Mouse (Mus musculus) Muller cell, postnatal 12 days (primary cell): ENCODE results near the gene Ankrd13b.

ENCODE experiments used
- DNase-seq: peaks from one replicate; pipeline ENCODE4 v3.0.0-alpha.2; 2015; ENCODE audit errors: inconsistent ontology term

Gene Ankrd13b

GRCm38 (mm10) chr11:77508068-77509021, 18.9 kb upstream of the Ankrd13b start:
- DNase-seq = peak; percentile 82

GRCm38 (mm10) chr11:77507426-77507825, 17.9 kb upstream of the Ankrd13b start:
- no peak for DNase-seq

DNA sequence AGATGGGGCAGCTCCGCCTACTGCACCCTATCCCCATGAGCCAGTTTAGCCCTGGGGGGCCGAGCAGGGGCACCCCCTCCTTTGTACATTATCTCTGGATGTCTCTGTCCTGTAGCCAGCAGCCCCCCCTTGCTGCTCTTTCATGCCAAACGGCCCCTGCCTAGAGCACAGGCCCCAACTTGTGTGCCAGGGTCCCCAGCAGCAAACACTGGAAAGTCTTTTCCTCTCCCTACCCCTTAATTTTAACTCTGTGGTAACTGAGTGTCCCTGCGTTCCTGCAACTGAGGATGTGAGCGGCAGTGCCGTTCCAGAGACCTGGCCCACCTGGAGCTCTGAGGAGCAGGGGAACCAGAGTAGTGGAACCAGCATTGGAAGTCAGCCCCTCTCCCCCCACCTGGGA, 17.5 kb upstream of the Ankrd13b start:
- no peak for DNase-seq

- DNase-seq = no peak
Observed at GRCm38 (mm10) chr11:77506273-77506672, 16.8 kb upstream of the Ankrd13b start.

GRCm38 (mm10) chr11:77505291-77505980, 16.0 kb upstream of the Ankrd13b start:
- DNase-seq = no peak

GRCm38 (mm10) chr11:77504377-77504776, 14.9 kb upstream of the Ankrd13b start:
- no peak for DNase-seq

- DNase-seq = peak; percentile 62
Observed at GRCm38 (mm10) chr11:77503511-77503910, 14.0 kb upstream of the Ankrd13b start.

GRCm38 (mm10) chr11:77502481-77502880, 13.0 kb upstream of the Ankrd13b start:
- DNase-seq = no peak

DNA sequence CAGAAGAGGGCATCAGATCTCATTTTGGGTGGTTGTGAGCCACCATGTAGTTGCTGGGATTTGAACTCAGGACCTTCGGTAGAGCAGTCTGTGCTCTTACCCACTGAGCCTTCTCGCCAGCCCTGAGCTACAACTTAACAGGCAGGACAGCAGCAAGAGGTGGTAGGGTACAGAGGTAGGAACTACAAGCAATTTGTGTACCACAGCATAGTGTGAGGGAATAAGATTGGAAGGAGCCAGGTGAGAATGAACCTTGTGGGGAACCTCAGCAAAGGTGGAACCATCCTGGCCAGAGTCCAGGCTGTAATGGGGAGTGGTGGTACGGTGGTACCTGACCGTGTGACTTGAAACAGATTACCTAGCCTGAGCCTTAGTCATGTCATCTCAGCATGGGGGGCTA, 12.5 kb upstream of the Ankrd13b start:
- no peak for DNase-seq

DNA sequence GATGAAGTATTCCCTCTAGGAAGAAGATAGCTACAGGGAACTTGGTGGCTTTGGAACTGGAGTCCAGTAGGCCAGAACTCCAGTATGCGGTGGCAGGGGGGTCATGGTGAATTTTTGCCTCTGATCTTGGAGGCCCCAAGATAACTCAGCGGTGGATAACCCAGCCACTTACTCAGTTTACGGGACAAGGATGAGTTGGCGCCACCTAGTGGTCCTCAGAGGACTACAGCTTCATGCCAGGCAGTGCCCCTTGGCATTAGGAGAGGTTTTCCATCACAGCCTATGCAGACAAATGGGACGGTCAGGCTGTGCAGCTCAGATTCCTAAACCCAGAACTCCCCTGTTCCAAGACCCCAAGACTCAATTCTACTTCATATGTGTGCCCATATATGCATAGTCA, 11.9 kb upstream of the Ankrd13b start:
- DNase-seq = peak; percentile 63

DNA sequence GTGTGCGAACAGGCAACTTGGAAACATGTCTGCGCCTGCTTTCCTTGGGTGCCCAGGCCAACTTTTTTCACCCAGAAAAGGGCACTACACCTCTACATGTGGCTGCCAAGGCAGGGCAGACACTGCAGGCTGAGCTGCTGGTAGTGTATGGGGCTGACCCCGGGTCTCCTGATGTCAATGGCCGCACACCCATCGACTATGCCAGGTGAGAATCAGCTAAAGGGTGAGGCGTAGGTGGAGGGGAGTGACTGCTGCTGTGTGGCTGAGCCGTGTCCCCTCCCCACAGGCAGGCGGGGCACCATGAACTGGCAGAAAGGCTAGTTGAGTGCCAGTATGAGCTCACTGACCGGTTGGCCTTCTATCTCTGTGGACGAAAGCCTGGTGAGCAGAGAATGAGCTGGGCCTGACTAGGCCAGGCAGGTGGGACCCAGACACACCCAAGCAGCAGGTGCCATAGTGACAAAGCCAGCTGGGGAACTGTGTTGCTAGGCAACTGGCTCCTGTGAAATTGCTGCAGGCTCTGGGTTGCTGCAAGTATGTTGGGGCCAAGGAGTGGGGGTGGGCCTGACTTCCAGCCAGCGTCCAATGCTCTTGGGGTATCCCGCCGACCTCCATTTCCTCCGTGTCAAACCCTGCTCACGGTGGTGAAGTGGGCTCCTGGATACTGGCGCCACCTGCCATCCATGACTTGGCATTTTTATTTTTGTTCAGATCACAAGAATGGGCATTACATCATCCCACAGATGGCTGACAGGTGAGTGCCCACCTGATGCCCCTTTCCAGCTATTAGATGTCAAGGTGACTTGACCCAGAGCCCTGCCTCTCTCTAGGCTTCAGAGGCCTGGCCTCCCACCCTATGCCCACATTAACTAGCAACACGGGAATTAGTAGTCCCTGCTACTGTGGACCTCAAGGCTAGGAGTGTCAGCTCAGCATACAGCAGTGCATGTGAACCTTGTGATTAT, 11.2 kb upstream of the Ankrd13b start:
- DNase-seq = no peak

DNA sequence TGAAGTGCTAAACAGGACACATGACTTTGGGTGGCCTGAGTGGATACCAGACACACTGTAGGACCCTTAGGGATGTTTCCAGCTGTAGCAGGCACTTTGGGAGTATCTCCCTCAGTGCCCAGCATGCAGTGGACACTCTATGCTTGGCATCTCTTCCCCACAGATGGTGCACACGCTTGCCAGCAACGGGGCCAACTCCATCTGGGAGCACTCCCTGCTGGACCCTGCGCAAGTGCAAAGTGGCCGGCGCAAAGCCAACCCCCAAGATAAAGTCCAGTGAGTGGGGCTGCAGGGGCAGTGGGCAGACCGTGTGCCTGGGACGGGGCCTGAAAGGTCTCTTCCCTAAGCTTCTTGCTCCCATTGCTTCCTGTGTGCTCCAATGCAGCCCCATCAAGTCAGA, 9.9 kb upstream of the Ankrd13b start:
- DNase-seq = peak; percentile 31

DNA sequence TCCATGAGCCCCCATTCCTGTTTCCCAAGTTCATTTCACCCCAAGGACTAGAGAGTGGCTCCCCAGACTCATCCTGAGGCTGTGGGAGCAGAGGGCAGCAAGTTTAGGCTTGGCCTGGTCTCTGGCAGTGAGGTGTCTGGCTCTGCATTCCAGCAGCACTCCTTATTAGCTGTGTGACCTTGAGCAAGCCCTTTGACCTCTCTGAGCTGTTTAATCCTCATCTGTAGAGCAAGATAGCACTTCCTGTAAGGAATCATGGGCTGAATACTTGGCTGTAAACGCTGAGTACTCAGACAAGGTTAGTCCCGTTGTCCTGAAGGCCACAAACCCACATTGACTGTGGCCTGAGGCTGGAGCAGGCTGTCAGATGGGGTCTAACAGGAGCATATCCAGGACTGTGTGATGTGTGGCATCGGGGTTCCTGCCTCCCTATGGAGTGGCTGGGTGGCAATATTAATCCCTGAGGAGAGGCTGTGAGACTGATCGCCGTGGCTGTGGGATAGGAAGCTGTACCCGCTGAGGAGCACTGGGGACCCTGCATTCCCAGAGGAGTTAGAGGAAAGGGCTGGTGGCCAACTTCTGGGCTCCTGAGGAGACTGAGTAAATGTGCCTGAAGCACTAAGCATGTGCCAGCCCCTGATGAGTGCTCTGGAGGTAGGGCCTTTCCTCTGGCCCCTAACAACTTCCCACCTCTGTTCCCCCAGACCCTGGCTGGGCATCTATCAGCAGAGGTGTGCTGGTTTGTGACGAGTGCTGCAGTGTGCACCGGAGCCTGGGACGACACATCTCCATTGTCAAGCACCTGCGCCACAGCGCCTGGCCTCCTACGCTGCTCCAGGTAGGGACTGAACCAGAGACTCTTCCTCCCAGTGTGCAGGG, 9.0 kb upstream of the Ankrd13b start:
- DNase-seq = no peak

- DNase-seq = peak; percentile 58
Observed at GRCm38 (mm10) chr11:77497851-77498250, 8.4 kb upstream of the Ankrd13b start.

DNA sequence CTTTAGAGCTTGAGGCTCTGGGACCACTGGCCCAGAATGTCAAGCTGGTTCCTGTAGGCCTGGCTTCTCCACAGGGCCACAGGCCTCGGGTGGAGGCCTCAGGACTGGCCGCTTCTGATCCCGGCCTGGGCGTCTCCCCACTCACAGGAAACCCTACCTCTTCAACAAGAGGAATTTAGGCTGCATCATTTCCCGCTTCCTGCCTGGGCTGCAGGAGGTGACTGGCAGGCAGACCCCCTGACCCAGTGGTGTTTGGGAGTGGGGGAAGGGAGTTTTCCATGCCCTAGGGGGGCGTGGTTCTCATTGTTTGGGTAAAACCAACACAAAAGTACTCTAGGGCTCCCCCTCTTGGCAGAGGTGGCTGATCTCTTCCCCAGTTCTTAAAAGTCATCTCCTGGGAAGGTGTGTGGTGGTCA, 7.9 kb upstream of the Ankrd13b start:
- DNase-seq = no peak

GRCm38 (mm10) chr11:77495507-77495906, 6.0 kb upstream of the Ankrd13b start:
- DNase-seq = no peak

- DNase-seq = no peak
Observed at GRCm38 (mm10) chr11:77494782-77495181, 5.3 kb upstream of the Ankrd13b start.

GRCm38 (mm10) chr11:77494344-77494676, 4.8 kb upstream of the Ankrd13b start:
- no peak for DNase-seq

- peak; percentile 51 for DNase-seq
Observed at GRCm38 (mm10) chr11:77493512-77494343, 4.2 kb upstream of the Ankrd13b start, which contains the start of gene Git1. Git1 (plus strand) TSS chr11:77493562.

DNA sequence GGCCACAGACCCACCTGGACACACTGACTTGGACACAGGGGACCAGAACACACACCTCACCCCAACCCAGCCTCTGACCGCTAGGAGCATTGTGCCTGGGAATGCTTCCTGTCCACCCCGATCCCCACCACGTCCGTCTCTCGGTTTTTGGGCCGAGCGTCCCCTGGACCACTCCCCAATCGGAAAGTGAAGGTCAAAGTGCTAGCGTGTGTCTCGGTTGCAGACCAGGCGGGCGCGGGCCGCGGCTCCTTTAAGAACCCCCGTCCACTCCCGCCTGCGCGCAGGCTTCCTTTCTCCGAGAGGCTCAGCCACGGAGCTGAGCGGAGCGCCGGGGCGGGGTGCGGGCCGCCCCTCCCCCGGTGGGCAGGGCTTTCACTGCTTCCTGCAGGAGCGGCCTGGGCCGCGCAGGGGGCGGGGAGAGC, 3.4 kb upstream of the Ankrd13b start:
- DNase-seq = peak; percentile 96
